Mouse (Mus musculus): ENCODE results near the gene Tecr. TPM values are rescaled to one million over a fixed set of nuclear protein-coding genes. Genes with fewer than 3 reads are reported as not detected.

The Tecr gene
- polyA plus RNA-seq, 1 experiment from 2014 or later: 998 TPM

DNA sequence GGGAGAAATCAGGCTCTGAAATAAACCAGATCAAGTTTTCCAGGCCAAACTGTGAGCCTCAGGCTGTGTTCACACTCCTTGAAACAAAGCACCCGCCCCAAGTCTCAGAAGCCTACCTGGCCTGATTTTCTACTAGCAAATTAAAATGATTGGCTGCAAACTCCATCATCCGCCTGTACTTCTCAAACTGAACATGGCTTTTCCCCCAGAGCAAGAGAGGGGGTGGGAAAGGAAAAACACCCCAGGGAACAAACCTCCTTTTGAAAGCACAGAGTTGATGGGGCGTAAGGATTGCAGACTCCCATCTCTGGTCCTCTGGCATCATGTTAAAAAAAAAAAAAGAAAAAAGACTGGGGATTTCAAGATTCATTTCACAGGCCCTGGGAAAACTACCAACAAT lies 15.1 kb downstream of the Tecr start:
- H3K36me3 ChIP-seq: peaks cover 12% of the 10 kb centered on the region
- 57% methylated on average over 3 of the region's 3 CpGs for WGBS
- peak overlapping the region; percentile 98 for H3K9ac ChIP-seq
- peak overlapping the region; percentile 98 for H3K4me3 ChIP-seq
- no peaks in the 10 kb centered on the region for H3K27me3 ChIP-seq
- H3K4me2 ChIP-seq: peak overlapping the region; percentile 90
- no peak for ATAC-seq (ENCODE audit: low FRiP score)
- peaks cover 58% of the 10 kb centered on the region for H3K4me1 ChIP-seq (replicated peaks)
- H3K27ac ChIP-seq: no peak overlapping the region
- no peaks in the 10 kb centered on the region for H3K9me3 ChIP-seq

GRCm38 (mm10) chr8:83590488-83591023 lies 17.2 kb downstream of the Tecr start:
- 86% methylated on average over 7 of the region's 7 CpGs for WGBS
- H3K9me3 ChIP-seq: no peaks in the 10 kb centered on the region
- H3K9ac ChIP-seq: peak overlapping the region; percentile 39; the same call in 1 of the 2 replicates
- peaks cover 69% of the 10 kb centered on the region for H3K4me1 ChIP-seq (replicated peaks)
- no peak overlapping the region for H3K27ac ChIP-seq
- no peaks in the 10 kb centered on the region for H3K27me3 ChIP-seq
- no peak for ATAC-seq (ENCODE audit: low FRiP score)
- H3K4me3 ChIP-seq: 0 out of 2 replicates have a peak overlapping the region, but pooled peaks have one; percentile 98
- peak overlapping the region; percentile 90 for H3K4me2 ChIP-seq
- peaks cover 24% of the 10 kb centered on the region for H3K36me3 ChIP-seq

DNA sequence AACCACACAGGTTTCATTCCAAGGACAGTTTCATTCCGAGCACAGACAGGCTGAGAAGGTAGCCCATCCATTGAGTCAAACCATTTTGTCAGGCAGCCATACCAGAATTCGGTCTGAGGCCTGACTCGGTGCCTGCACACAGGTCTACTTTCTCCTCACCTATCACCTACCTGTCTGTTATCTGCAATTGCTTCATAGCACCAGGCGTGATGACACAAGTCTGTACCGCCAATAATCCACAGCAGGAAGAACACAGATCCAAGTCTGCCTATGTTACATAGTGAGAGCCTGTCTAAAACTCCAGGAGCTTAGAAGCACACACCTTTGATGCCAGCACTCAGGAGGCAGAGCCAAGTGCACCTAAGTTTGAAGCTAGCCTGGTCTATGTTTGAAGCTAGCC lies 18.9 kb downstream of the Tecr start:
- H3K9me3 ChIP-seq: no peaks in the 10 kb centered on the region
- WGBS: 94% methylated on average over 5 of the region's 5 CpGs
- peaks cover 32% of the 10 kb centered on the region for H3K36me3 ChIP-seq
- no peaks in the 10 kb centered on the region for H3K27me3 ChIP-seq
- H3K27ac ChIP-seq: no peak overlapping the region
- ATAC-seq (ENCODE audit: low FRiP score): no peak
- no peak overlapping the region for H3K4me3 ChIP-seq
- no peak overlapping the region for H3K9ac ChIP-seq
- peaks cover 82% of the 10 kb centered on the region for H3K4me1 ChIP-seq (replicated peaks)
- H3K4me2 ChIP-seq: no peak overlapping the region

GRCm38 (mm10) chr8:83587644-83588043 lies 20.1 kb downstream of the Tecr start:
- Histone ChIP-seq H3K27ac (no peak overlapping the region), H3K9ac (no peak overlapping the region; the same call in 1 of the 2 replicates), H3K4me2 (no peak overlapping the region), H3K9me3 (no peaks in the 10 kb centered on the region), H3K36me3 (peaks cover 38% of the 10 kb centered on the region), H3K4me1 (replicated peaks) (peaks cover 86% of the 10 kb centered on the region), H3K27me3 (no peaks in the 10 kb centered on the region), H3K4me3 (no peak overlapping the region)
- no peak for ATAC-seq (ENCODE audit: low FRiP score)
- WGBS: 90% methylated on average over 6 of the region's 6 CpGs

- no peak overlapping the region for H3K27ac ChIP-seq
- H3K4me1 ChIP-seq (replicated peaks): peaks cover 83% of the 10 kb centered on the region
- no peak overlapping the region for H3K4me2 ChIP-seq
- no peak overlapping the region for H3K9ac ChIP-seq
- peaks cover 38% of the 10 kb centered on the region for H3K36me3 ChIP-seq
- H3K4me3 ChIP-seq: no peak overlapping the region
- 90% methylated on average over 3 of the region's 3 CpGs for WGBS
- no peak for ATAC-seq (ENCODE audit: low FRiP score)
- no peaks in the 10 kb centered on the region for H3K9me3 ChIP-seq
- H3K27me3 ChIP-seq: no peaks in the 10 kb centered on the region
Observed at GRCm38 (mm10) chr8:83585333-83585732, 22.4 kb downstream of the Tecr start.

GRCm38 (mm10) chr8:83584771-83585170 lies 23.0 kb downstream of the Tecr start:
- H3K4me1 ChIP-seq (replicated peaks): peaks cover 83% of the 10 kb centered on the region
- no peak for ATAC-seq (ENCODE audit: low FRiP score)
- no peaks in the 10 kb centered on the region for H3K27me3 ChIP-seq
- H3K36me3 ChIP-seq: peaks cover 34% of the 10 kb centered on the region
- H3K9ac ChIP-seq: no peak overlapping the region
- H3K4me3 ChIP-seq: no peak overlapping the region
- 86% methylated on average over 1 of the region's 1 CpGs for WGBS
- H3K27ac ChIP-seq: no peak overlapping the region
- no peak overlapping the region for H3K4me2 ChIP-seq
- H3K9me3 ChIP-seq: no peaks in the 10 kb centered on the region

- H3K27ac ChIP-seq: no peak overlapping the region
- H3K4me1 ChIP-seq (replicated peaks): peaks cover 83% of the 10 kb centered on the region
- no peak overlapping the region for H3K4me3 ChIP-seq
- no peaks in the 10 kb centered on the region for H3K9me3 ChIP-seq
- no peaks in the 10 kb centered on the region for H3K27me3 ChIP-seq
- ATAC-seq (ENCODE audit: low FRiP score): no peak
- H3K9ac ChIP-seq: peak overlapping the region; percentile 16; the same call in 1 of the 2 replicates
- H3K36me3 ChIP-seq: peaks cover 31% of the 10 kb centered on the region
- H3K4me2 ChIP-seq: no peak overlapping the region
- WGBS: 90% methylated on average over 15 of the region's 15 CpGs
Observed at GRCm38 (mm10) chr8:83583236-83583635, 24.5 kb downstream of the Tecr start.

DNA sequence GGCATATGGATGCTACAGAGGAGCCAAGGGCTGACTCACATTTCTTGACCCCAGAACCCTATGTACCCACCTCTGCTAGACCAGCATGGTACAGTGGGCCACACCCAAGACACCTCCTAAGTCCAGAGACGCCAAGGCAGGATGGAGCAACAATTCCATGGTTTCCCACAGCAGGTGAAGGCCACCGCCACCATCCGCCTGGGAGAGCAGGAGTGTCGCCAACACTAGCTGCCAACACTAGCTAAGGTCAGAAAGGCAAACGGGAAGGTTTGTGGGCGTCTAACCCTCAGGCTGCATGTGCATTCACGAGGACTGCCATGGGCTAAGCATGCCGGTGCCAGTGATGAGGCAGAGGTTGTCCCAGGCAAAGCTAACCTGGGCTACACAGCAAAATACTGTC lies 25.5 kb downstream of the Tecr start:
- Histone ChIP-seq H3K4me1 (replicated peaks) (peaks cover 81% of the 10 kb centered on the region), H3K4me2 (no peak overlapping the region), H3K27me3 (no peaks in the 10 kb centered on the region), H3K36me3 (peaks cover 23% of the 10 kb centered on the region), H3K4me3 (no peak overlapping the region), H3K9me3 (no peaks in the 10 kb centered on the region), H3K9ac (no peak overlapping the region), H3K27ac (no peak overlapping the region)
- 87% methylated on average over 8 of the region's 8 CpGs for WGBS
- ATAC-seq (ENCODE audit: low FRiP score): no peak

DNA sequence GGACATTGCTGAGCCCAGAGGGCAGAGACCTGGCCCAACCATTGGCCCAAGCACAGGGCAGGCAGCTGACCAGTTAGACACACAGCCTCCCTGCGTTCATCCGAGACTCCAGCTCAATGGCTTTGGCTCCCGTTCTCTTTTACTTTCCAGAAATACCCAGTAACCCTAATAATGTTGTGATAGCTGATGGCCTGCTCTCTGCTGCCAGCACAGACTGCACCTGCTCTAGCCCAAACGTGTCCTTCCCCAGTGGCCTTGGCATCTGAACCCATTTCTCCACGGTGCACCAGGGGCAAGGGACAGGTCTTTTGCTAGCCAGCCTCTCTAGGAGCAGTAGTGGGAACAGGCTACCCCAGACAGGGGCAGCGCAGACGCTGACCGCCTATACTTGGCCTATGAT lies 26.9 kb downstream of the Tecr start:
- no peaks in the 10 kb centered on the region for H3K27me3 ChIP-seq
- no peak overlapping the region for H3K4me2 ChIP-seq
- 93% methylated on average over 8 of the region's 8 CpGs for WGBS
- no peak for ATAC-seq (ENCODE audit: low FRiP score)
- H3K9ac ChIP-seq: no peak overlapping the region
- no peak overlapping the region for H3K4me3 ChIP-seq
- no peaks in the 10 kb centered on the region for H3K9me3 ChIP-seq
- peaks cover 91% of the 10 kb centered on the region for H3K4me1 ChIP-seq (replicated peaks)
- H3K27ac ChIP-seq: no peak overlapping the region
- H3K36me3 ChIP-seq: peaks cover 15% of the 10 kb centered on the region

GRCm38 (mm10) chr8:83579676-83580075 lies 28.1 kb downstream of the Tecr start:
- Histone ChIP-seq H3K4me1 (replicated peaks) (peaks cover 91% of the 10 kb centered on the region), H3K9ac (0 out of 2 replicates have a peak overlapping the region, but pooled peaks have one; percentile 58), H3K27ac (peak overlapping the region; percentile 37)

GRCm38 (mm10) chr8:83578131-83579055 lies 29.4 kb downstream of the Tecr start:
- Histone ChIP-seq H3K27me3 (no peaks in the 10 kb centered on the region), H3K36me3 (peaks cover 14% of the 10 kb centered on the region), H3K9me3 (no peaks in the 10 kb centered on the region), H3K4me3 (no peak overlapping the region), H3K9ac (peak overlapping the region; percentile 43), H3K4me1 (replicated peaks) (peaks cover 86% of the 10 kb centered on the region), H3K4me2 (no peak overlapping the region), H3K27ac (peak overlapping the region; percentile 37; the same call in 1 of the 2 replicates)
- 73% methylated on average over 17 of the region's 17 CpGs for WGBS
- ATAC-seq (ENCODE audit: low FRiP score): no peak

More at GRCm38 (mm10) chr8:83579676-83580075, 28.1 kb downstream of the Tecr start:
- 84% methylated on average over 8 of the region's 8 CpGs for WGBS
- Histone ChIP-seq H3K9me3 (no peaks in the 10 kb centered on the region), H3K36me3 (peaks cover 14% of the 10 kb centered on the region), H3K27me3 (no peaks in the 10 kb centered on the region), H3K4me3 (no peak overlapping the region), H3K4me2 (no peak overlapping the region)
- no peak for ATAC-seq (ENCODE audit: low FRiP score)

GRCm38 (mm10) chr8:83577384-83577791 lies 30.4 kb downstream of the Tecr start:
- ATAC-seq (ENCODE audit: low FRiP score): no peak
- H3K4me2 ChIP-seq: no peak overlapping the region
- 58% methylated on average over 9 of the region's 9 CpGs for WGBS
- H3K9ac ChIP-seq: peak overlapping the region; percentile 14; the same call in 1 of the 2 replicates
- H3K27ac ChIP-seq: peak overlapping the region; percentile 5; the same call in 1 of the 2 replicates
- H3K4me3 ChIP-seq: no peak overlapping the region
- H3K4me1 ChIP-seq (replicated peaks): peaks cover 75% of the 10 kb centered on the region
- no peaks in the 10 kb centered on the region for H3K9me3 ChIP-seq
- peaks cover 23% of the 10 kb centered on the region for H3K36me3 ChIP-seq
- no peaks in the 10 kb centered on the region for H3K27me3 ChIP-seq
